Mouse (Mus musculus): ENCODE results near the gene A230050P20Rik.
A peak's percentile ranks its signal among the peaks of the same experiment; 100 is the strongest.
"Not testable (repeated sequence)": the region's sequence is repeated elsewhere in the genome, so short reads cannot be mapped to it uniquely, and the experiment has no call there.

Gene A230050P20Rik

DNA sequence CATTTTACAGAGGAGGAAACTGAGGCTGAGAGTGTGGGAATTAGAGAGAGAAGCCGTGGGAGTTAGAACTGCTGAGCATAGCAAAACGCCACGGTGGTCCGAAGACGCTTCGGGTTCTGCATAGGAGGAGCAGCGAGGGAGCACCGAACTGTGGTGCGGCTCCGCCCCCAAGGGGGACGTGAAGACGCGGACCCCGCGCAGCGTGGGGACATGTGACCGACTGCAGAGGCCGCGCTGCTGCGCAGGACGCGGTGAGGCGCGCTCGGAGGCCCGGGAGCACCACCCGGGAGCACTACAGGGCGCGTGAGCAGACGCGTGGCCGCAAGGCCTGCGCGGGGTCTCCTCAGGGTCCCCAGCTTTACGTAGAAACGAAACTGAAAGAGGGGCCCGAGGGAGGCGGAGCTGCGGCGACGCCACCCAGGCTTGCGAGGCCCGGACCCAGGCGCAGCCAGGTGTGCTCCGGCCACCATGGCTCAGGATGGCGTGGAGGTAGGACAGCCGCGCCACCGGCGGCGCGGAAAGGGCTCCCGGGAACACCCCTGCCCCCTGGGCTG, at the start of gene A230050P20Rik:
Gene A230050P20Rik, plus strand, starts transcription at position 195 of the 554 bp plus-strand sequence.
- DNase-seq (ENCODE audit: low spot score in 2 of 2): peak; percentile 24 to 50

DNA sequence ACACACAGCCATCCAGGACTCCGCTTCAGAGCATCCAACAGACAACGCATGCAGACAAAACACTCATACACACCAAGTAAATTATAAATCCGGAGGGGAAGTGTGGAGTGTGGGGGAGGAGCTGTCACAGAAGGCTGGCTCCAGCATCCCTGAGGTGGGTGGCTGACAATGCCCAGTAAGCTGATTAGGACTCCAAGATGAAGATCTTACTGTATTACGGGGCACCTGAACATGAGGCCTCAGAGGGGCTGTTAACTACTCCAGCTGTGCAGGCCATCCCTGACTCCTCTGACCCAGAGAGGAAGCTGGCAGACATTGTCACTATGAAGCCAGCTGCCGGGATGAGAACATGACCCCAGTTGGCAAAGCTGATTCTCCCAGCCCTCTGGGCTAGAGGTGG, 48.4 kb upstream of the A230050P20Rik start:
- DNase-seq (ENCODE audit: low spot score in 2 of 2): no peak

DNA sequence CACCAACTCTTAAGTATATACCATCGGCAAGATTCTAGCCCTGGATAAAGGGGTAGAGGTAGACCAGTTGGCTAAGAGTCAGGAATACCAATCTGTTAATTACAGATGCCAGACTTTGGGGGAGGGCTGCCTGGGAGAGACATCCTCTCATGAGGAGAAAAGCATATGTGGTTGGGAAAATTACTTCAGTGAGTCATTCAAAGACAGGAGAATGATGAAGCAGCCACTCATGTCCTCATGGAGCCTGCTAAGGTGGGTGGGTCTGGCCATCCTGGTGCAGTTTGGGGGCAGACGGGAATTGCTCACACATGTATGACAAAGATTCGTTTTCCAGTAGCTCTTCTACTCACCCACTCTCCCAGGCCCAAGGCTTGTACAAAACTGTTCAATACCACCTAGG, 45.6 kb upstream of the A230050P20Rik start:
- DNase-seq (ENCODE audit: low spot score in 2 of 2): no peak

DNA sequence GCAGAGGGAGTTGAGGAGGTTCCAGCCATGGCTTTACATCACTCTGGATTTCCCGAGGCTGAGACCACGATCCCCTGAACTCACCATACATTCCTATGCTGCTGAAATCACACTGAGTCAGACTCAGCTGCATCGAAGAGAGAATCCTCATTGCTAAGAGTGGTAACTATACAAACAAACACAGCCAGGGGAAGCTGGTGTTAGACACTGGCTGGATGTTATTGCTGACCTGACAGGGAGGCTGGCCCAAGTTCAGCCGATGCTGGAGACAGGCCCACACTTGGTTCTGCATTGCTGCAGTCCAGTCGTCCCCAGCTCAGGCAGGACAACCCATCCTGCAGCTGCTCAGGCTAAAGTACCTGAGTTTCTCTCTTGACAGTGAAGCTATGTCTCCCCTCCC, 42.7 kb upstream of the A230050P20Rik start:
- DNase-seq (ENCODE audit: low spot score in 2 of 2): no peak

DNA sequence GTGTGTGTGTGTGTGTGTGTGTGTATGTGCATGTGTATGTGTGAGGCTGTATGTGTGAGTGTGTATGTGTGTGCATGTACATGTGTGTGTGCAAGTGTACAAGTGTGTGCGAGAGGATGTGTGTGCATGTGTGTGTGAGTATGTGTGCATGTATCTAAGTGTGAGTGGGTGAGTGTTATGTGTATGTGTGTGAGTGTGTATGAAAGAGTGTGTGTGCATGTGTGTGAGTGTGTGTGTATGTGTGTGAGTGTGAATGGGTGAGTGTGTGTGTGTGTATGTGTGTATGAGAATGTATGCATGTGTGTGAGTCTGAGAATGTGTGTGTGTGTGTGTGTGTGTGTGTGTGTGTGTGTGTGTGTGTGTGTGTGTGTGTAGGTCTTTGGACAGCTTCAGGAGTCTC, 40.3 kb upstream of the A230050P20Rik start:
- no peak for DNase-seq (ENCODE audit: low spot score in 2 of 2)

DNA sequence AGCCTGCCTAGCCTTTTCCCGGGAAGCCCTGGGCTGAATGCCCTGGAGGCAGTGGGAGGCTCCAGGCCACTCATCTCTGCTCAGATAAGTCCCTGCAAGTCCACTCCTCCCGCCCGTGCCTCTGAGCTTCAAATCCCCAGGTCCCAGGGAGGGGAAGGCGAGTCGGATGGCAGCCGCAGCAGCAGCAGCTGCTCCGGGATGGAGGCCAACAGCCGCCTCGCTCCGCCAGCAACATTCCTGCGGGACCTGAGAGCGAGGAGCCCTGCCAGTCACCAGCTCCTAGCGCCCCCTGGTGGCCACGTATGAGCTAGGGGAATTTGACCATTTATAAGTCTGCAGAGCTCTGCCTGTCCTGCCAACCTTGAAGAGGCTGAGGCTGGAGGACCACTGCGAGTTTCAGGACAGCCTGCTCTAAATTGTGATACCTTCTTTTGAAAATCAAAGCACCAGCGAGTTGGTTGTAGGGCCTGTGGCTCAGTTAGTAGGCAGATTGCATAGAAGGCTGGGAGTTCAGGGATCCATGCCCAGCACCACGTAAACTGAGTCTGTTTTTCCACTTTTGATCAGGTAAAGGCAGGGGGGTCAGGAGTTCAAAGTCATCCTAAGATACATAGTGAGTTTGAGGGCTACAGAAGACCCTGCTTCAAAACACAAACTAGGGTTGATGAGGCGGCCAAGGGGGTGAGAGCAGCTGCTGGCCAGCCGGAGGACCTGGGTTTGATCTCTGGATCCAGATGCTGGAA, 37.4 kb upstream of the A230050P20Rik start:
- peak; percentile 47 to 69 for DNase-seq (ENCODE audit: low spot score in 2 of 2)

DNA sequence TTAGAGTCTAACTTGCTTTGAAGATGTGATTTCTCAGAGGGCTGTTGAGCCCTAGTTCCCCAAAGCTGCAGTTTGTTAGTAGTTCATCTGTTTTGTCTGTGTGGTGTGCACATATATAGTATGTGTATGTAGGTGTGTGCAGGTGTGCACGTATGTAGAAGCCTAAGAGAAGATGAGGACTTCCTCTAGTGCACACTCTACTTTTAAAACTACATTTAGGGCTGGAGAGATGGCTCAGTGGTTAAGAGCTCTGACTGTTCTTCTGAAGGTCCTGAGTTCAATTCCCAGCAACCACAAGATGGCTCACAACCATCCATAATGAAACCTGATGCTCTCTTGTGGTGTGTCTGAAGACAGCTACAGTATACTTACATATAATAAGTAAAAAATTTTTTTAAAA, 33.6 kb upstream of the A230050P20Rik start:
- no peak for DNase-seq (ENCODE audit: low spot score in 2 of 2)

DNA sequence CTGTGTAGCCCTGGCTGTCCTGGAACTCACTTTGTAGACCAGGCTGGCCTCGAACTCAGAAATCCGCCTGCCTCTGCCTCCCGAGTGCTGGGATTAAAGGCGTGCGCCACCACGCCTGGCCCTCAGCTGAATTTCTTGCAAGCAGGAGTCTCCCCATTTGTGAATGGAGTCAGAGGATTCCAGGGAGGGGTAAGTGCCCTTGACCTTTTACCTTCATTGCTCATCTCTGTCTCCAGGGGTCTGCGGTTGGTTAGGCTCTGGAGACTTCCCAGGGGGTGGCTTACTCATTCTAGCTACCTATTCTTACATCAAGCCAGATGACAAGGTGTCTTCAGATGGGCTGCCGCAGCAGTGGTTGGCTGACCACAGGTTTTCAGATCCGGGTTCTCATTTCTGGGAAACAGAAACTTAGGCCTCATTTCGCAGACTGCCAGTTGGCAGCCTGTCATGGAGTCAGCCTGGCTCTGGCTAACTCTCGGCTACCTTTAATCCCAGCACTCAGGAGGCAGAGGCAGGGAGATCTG, 32.9 kb upstream of the A230050P20Rik start:
- DNase-seq (ENCODE audit: low spot score in 2 of 2): not testable (repeated sequence)

DNA sequence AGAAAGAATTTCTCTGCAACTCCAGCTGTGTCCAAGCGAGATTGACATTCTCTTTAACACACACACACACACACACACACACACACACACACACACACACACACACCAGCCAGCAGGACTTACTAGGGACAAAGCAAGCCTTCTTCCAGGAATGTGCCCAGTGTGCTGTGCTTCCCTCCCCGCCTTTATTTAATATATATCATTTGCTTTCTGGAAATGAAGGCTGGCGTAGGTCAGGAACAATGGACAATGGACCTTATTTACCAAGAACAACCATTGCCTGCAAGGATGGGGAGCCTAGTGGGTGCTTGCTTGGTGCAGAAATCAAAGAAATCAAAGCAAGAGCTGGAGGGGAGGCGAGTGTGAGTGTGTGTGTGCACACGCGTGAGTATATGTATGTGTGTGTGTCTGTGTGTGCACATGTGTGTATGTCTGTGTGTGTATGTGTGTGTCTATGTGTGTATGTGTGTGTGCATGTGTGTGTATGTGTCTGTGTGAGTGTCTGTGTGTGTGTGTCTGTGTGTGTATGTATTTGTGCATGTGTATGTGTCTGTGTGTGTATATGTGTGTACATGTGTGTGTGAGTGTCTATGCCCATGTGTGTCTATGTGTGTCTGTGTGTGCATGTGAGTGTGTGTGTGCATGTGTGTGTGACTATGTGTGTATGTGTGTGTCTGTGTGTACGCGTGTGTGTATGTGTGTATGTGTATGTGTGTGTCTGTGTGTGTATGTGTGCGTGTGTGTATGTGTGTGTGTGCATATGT, 31.1 kb upstream of the A230050P20Rik start:
- DNase-seq (ENCODE audit: low spot score in 2 of 2): no peak

DNA sequence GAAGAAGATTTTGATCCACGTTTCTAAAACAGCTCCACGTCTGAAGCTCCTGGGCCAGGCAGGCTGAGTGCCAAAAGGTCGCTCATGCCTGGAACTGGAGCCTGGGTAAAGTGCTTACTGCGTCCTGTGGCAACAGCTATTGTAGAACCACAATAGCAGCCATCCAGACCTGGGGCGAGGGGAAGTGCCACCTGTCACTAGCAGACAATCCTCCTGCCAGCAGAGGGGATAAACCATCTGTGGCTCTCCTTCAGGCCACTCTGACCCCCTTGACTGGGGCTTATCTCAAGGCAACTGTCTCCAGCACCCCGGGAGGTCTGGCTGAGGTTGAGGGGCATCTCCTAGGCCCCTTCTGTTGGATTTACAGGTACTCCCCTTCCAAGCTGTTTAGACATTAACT, 29.5 kb upstream of the A230050P20Rik start:
- DNase-seq (ENCODE audit: low spot score in 2 of 2): no peak

DNA sequence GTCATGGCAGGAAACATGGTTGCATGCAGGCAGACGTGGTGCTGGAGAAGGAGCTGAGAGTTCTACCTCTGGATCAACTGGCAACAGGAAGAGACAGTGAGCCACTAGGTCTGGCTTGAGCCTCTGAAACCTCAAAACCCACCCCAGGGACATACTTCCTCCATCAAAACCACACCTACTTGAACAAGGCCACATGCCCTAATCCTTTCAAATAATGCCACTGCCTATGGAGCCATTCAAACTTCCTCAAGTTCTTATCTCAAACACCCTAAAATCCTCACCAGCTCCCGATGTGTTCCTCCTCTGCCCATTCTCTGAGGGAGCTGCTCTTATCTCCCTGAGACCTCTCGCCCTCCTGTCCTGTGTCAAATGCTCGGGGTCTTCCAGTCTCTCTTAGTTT, 26.2 kb upstream of the A230050P20Rik start:
- DNase-seq (ENCODE audit: low spot score in 2 of 2): no peak

DNA sequence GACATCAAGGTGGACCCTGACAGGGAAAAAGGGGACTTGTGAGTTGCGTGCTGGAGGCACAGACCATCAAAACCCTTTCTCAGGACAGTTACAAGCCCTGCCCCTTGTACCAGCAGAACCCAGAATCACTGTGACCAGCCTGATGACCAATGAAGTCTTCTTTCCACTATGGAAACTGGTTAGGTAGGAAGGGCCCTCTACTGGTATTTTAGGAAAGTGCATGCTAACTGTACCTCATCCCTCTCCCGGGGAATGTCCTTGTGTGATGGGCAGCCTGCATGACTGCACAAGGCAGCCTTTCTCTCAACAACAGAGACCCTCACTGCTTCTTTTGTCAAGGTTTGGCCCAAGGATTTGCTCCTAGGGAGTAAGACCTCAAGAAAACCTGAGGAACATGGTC, 25.8 kb upstream of the A230050P20Rik start:
- DNase-seq (ENCODE audit: low spot score in 2 of 2): no peak

DNA sequence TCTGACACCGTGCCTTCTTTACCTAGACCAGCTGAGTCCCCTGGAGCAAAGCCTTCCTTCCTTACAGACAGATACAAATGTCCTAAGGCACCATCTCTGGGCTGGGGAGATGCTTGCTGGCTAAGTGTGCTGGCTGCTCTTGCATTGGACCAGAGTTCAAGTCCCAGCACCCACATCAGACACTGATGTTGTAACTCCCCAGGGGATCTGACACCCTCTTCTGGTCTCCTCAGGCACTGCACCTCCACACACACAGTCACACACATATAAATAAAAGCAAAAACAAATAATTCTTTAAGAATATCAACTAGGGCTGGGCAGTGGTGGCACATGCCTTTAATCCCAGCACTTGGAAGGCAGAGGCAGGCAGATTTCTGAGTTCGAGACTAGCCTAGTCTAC, 18.3 kb upstream of the A230050P20Rik start:
- no peak for DNase-seq (ENCODE audit: low spot score in 2 of 2)

DNA sequence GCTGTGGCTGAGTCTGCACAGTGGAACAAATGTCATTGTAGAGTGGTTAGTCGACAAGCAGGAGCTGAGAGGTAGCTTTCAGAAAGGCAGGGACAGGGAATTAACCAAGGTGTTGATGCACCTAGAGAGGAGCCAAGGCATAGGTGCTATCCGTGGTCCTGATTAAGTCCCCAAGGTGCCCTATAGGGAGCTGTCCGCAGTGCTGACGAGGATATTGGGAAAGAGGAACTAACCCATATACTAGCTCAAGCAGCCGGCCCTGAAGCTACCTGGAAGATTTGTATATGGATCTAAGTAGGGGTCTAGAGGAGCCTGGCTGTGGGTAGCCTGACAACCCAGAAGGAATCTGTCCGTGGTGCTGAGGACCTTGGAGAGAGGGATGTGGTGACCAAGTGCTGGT, 11.3 kb upstream of the A230050P20Rik start:
- DNase-seq (ENCODE audit: low spot score in 2 of 2): peak in 1 of 2 experiments; percentile 61

DNA sequence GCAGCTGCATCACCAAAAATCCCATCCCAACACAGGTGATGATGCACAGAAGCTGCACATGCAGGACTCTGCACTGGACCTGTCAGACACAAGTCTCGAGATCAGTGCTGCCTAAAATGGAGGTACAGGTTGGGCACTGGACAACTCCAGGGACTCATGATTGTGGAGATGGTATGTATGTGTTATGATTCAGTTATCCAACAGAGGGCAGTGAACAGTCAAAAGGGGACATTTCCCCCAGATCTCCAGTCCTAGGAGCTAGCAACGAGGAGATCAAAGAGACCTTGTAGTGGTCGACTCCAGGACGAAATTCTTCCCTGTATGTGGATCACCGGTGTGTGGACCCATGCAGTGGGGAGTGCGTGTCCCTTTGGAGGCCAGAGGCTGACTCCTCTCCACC, 8.5 kb upstream of the A230050P20Rik start:
- DNase-seq (ENCODE audit: low spot score in 2 of 2): no peak

DNA sequence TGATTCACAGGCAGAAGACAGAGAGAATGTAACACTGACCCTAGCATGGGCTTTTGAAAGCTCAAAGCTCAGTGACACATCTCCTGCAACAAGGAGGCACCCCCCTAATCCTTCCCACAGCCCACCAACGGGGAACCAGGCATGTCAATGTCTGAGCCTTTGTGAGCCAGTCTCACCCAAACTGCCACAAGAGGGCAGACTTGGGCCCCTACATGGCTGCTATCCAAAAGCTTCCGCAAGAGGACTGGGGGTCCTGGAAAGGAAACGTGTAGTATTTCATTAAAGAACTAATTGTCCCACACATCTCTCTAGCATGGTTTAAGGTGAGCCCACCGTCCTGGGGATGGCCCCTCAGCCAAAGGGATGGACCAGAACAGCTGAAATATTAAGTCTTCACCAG, 6.6 kb upstream of the A230050P20Rik start:
- DNase-seq (ENCODE audit: low spot score in 2 of 2): no peak

DNA sequence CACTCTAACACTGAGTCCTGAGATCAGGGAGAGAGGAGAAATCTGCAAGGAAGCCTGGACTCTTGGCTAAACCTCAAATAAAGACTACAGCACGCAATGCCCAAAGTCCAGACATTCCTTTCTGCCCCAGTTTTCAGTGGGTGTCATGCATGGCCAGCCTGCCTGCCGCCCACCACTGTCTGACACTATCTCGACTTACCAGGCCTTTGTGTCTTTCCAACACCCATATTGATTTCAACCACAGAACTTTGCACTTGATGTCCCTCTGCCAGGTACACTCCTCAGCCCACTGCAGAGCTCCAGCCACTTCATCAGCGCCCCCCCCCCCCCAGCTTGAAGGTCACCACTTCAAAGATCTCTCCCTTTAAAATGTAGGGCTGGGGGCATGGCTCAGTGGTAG, 6.2 kb upstream of the A230050P20Rik start:
- DNase-seq (ENCODE audit: low spot score in 2 of 2): no peak

DNA sequence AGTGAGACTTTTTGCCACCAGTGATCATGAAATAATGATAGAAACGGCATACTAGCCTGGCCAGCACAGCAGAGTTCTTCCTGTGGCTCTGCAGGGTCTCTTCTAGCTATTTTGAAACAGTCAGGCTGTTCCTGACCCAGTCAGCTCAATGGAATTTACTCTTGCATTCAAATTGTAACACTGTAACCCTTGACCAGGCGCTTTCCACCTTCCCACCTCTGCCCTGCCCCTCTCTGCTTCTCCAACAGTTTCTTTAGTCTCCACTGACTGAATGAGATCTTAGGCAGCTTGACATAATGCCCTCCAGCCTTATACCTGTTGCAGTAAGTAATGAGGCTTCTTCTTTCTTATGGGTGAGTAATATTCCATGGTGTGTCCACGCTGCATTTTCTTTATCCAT, 1.6 kb upstream of the A230050P20Rik start:
- DNase-seq (ENCODE audit: low spot score in 2 of 2): no peak

DNA sequence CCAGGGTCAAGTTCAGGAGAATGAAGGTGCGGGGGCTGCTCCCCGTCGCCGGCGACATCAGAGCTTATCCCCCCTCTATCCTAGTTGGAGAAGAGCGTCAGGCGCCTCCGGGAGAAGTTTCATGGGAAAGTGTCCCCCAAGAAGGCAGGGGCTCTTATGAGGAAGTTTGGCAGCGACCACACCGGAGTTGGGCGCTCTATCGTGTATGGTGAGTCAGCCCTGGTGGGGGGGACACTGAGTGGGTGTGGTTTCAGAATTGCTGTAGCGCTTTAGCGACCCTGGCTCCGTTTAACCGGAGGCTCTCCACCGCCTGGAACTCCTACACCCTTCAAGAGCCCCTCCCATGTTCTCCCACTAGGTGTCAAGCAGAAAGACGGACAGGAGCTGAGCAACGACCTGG, 804 bp downstream of the A230050P20Rik start:
- DNase-seq (ENCODE audit: low spot score in 2 of 2): no peak

DNA sequence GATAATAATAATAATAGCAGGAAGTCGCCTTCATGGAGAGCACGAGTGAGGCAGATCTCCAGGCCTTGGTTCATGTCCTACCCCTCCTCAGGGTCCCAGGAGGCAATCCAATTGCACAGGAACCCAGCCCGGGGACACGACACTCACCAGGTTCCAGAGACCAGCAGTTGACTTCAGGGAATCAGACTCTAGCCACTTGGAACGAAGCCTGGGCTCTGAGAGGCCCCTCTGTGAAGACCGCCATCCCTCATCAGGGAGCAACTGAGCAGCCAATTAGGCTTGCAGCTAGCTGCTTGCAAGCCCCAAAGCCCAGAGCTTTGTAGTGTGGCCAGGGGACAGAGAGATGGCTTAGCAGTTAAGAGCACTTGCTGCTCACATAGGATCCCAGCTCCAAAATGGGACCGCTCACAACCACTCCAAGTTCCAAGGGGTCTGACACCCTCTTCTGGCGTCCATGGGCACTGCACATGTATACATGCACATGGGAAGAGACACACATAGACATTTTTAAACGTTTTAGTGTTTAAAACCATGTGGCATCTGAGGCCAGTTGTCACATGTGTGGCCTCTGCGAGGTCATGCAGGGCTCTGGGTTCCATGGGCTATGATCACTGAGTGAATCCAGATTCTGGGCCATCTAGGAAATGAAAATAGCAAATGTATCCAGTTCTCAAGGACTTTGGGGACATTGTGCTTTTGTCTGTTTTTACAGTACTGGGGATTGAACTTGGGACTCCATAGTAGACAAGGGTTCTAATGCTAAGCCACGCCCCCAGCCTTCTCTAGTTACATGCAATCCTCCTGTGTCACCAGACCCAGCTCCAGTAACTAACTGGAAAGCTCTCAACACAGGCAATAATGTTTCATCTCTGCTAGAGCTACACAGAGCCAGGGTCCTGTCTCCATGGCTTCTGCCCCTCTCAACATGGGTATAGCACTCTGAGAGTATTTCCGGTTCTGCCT, 2.0 kb downstream of the A230050P20Rik start:
- no peak for DNase-seq (ENCODE audit: low spot score in 2 of 2)

DNA sequence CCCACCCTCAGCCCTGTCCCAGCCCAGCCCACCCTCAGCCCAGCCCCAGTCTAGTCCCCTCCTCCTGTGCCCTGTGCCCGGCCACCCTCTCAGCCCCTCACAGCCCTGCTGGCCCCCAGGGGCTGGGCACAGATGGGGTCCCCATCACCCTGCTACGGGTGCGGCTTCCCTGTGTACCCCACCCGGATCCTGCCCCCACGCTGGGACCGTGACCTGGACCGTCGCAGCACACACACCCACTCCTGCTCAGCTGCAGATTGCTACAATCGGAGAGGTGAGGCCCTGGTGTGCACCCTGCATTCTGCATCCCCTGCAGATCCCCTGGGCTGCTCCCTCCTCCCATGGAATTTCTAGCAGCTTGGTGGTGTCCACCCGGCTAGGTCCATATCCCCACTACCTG, 4.5 kb downstream of the A230050P20Rik start:
- DNase-seq (ENCODE audit: low spot score in 2 of 2): no peak

DNA sequence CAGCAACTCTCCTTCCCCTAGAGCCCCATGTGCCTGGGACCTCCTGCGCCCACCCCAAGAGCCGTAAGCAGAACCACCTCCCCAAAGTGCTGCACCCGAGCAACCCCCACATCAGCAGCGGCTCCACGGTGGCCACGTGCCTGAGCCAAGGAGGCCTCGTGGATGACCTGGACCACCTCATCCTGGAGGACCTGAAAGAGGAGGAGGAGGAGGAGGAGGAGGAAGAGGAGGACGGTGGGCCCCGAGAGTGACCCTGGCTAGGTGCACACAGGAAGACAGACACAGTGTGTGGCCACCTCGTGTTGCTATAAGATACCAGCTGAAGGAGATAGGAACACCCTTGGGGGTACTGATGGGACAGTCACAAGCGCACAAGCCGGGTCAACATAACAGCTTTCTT, 5.1 kb downstream of the A230050P20Rik start:
- DNase-seq (ENCODE audit: low spot score in 2 of 2): no peak

Data from natural killer cell, adult 2 months (primary cell).